Mouse (Mus musculus): ENCODE measurements around the gene Herc3. TPM values are rescaled to one million over a fixed set of nuclear protein-coding genes. Genes with fewer than 3 reads are reported as not detected.

Gene Herc3
- total and polyA plus RNA-seq, 3 experiments: 1.9 to 5.7 TPM; not detected in 1

- peak; percentile 56 for DNase-seq (ENCODE audit: low read depth, low spot score)
- no peak for TF ChIP-seq NELFE (IDR thresholded peaks at IDR 0.05; ENCODE audit: low read depth, low read length)
- no peak for TF ChIP-seq ELF1 (IDR thresholded peaks at IDR 0.05; ENCODE audit: low read depth, low read length)
- no peak for TF ChIP-seq EP300 (IDR thresholded peaks at IDR 0.05; ENCODE audit: low read depth in 1 of 2, low read length in 2 of 2)
- TF ChIP-seq E2F4 (IDR thresholded peaks at IDR 0.05; ENCODE audit: borderline replicate concordance, low read depth, low read length): no peak
- TF ChIP-seq USF1 (IDR thresholded peaks at IDR 0.05; ENCODE audit: low read depth, low read length): no peak
- TF ChIP-seq MXI1 (IDR thresholded peaks at IDR 0.05; ENCODE audit: low read depth, low read length): no peak
- TF ChIP-seq MAX (IDR thresholded peaks at IDR 0.05; ENCODE audit: low read length): no peak
Observed at GRCm38 (mm10) chr6:58841208-58841607, 9.9 kb downstream of the Herc3 start.

GRCm38 (mm10) chr6:58842186-58842585 lies 10.9 kb downstream of the Herc3 start:
- no peak for DNase-seq (ENCODE audit: low read depth, low spot score)

More at GRCm38 (mm10) chr6:58841208-58841607, 9.9 kb downstream of the Herc3 start:
- H3K4me3 ChIP-seq (ENCODE audit: control insufficient read depth in 1 of 2, insufficient read depth in 1 of 2, low read depth in 2 of 2, low read length in 2 of 2): no peak overlapping the region
- no peaks in the 10 kb centered on the region for H3K79me2 ChIP-seq (ENCODE audit: control insufficient read depth, insufficient read depth, low read length, poor library complexity)
- peaks cover 0 to 6% of the 10 kb centered on the region in 2 experiments; a peak in 2 of 4 replicates for H3K36me3 ChIP-seq (ENCODE audit: control insufficient read depth in 1 of 2, insufficient read depth in 2 of 2, low read length in 2 of 2)
- H3K27ac ChIP-seq (ENCODE audit: control insufficient read depth, low read depth, low read length): no peak overlapping the region
- H3K9ac ChIP-seq (ENCODE audit: control insufficient read depth, low read depth, low read length, poor library complexity, severe bottlenecking): no peak overlapping the region
- no peaks in the 10 kb centered on the region for H3K27me3 ChIP-seq (ENCODE audit: control insufficient read depth in 1 of 2, insufficient read depth in 2 of 2, low read length in 2 of 2)
- H3K9me3 ChIP-seq (replicated peaks; ENCODE audit: insufficient read depth, low read length): no peaks in the 10 kb centered on the region
- H3K4me1 ChIP-seq (ENCODE audit: control insufficient read depth in 1 of 2, insufficient read depth in 2 of 2, low read length in 2 of 2): peaks cover 0 to 2% of the 10 kb centered on the region in 2 experiments; a peak in 1 of 4 replicates

GRCm38 (mm10) chr6:58843580-58843979 lies 12.3 kb downstream of the Herc3 start:
- DNase-seq (ENCODE audit: low read depth, low spot score): no peak
- Histone ChIP-seq H3K27ac (ENCODE audit: control insufficient read depth, low read depth, low read length) (no peak overlapping the region), H3K9me3 (replicated peaks; ENCODE audit: insufficient read depth, low read length) (no peaks in the 10 kb centered on the region), H3K9ac (ENCODE audit: control insufficient read depth, low read depth, low read length, poor library complexity, severe bottlenecking) (no peak overlapping the region), H3K27me3 (ENCODE audit: control insufficient read depth in 1 of 2, insufficient read depth in 2 of 2, low read length in 2 of 2) (no peaks in the 10 kb centered on the region), H3K4me1 (ENCODE audit: control insufficient read depth in 1 of 2, insufficient read depth in 2 of 2, low read length in 2 of 2) (peaks cover 0 to 2% of the 10 kb centered on the region in 2 experiments; a peak in 1 of 4 replicates), H3K79me2 (ENCODE audit: control insufficient read depth, insufficient read depth, low read length, poor library complexity) (no peaks in the 10 kb centered on the region), H3K36me3 (ENCODE audit: control insufficient read depth in 1 of 2, insufficient read depth in 2 of 2, low read length in 2 of 2) (peaks cover 0 to 6% of the 10 kb centered on the region in 2 experiments; a peak in 2 of 4 replicates), H3K4me3 (ENCODE audit: control insufficient read depth in 1 of 2, insufficient read depth in 1 of 2, low read depth in 2 of 2, low read length in 2 of 2) (no peak overlapping the region)
- TF ChIP-seq MEF2A (IDR thresholded peaks at IDR 0.05; ENCODE audit: extremely low read depth, insufficient replicate concordance, low read depth, low read length, poor library complexity, severe bottlenecking) (no peak), ETS1 (IDR thresholded peaks at IDR 0.05; ENCODE audit: low read depth, low read length) (no peak), TCF12 (IDR thresholded peaks at IDR 0.05; ENCODE audit: low read depth, low read length) (no peak), RAD21 (IDR thresholded peaks at IDR 0.05; ENCODE audit: low read depth, low read length) (no peak), MAZ (IDR thresholded peaks at IDR 0.05; ENCODE audit: low read depth, low read length) (no peak), SIN3A (IDR thresholded peaks at IDR 0.05; ENCODE audit: low read length) (no peak), ZMIZ1 (IDR thresholded peaks at IDR 0.05; ENCODE audit: low read depth, low read length) (no peak), POLR2A (IDR thresholded peaks at IDR 0.05; ENCODE audit: control insufficient read depth in 1 of 2, insufficient read depth in 1 of 2, low read depth in 1 of 2, low read length in 2 of 2, poor library complexity in 1 of 2) (no peak), EP300 (IDR thresholded peaks at IDR 0.05; ENCODE audit: low read depth in 1 of 2, low read length in 2 of 2) (no peak), CHD2 (IDR thresholded peaks at IDR 0.05; ENCODE audit: low read length) (no peak), TBP (IDR thresholded peaks at IDR 0.05; ENCODE audit: low read depth, low read length) (no peak), USF2 (IDR thresholded peaks at IDR 0.05; ENCODE audit: borderline replicate concordance in 1 of 2, insufficient read depth in 1 of 2, low read depth in 1 of 2, low read length in 2 of 2) (no peak), GATA1 (IDR thresholded peaks at IDR 0.05; ENCODE audit: low read depth, low read length) (no peak)

More at GRCm38 (mm10) chr6:58842186-58842585, 10.9 kb downstream of the Herc3 start:
- Histone ChIP-seq H3K36me3 (ENCODE audit: control insufficient read depth in 1 of 2, insufficient read depth in 2 of 2, low read length in 2 of 2) (peaks cover 0 to 6% of the 10 kb centered on the region in 2 experiments; a peak in 2 of 4 replicates), H3K4me1 (ENCODE audit: control insufficient read depth in 1 of 2, insufficient read depth in 2 of 2, low read length in 2 of 2) (peaks cover 0 to 2% of the 10 kb centered on the region in 2 experiments; a peak in 1 of 4 replicates), H3K9ac (ENCODE audit: control insufficient read depth, low read depth, low read length, poor library complexity, severe bottlenecking) (no peak overlapping the region), H3K9me3 (replicated peaks; ENCODE audit: insufficient read depth, low read length) (no peaks in the 10 kb centered on the region), H3K27me3 (ENCODE audit: control insufficient read depth in 1 of 2, insufficient read depth in 2 of 2, low read length in 2 of 2) (no peaks in the 10 kb centered on the region), H3K79me2 (ENCODE audit: control insufficient read depth, insufficient read depth, low read length, poor library complexity) (no peaks in the 10 kb centered on the region), H3K27ac (ENCODE audit: control insufficient read depth, low read depth, low read length) (no peak overlapping the region), H3K4me3 (ENCODE audit: control insufficient read depth in 1 of 2, insufficient read depth in 1 of 2, low read depth in 2 of 2, low read length in 2 of 2) (no peak overlapping the region)
- TF ChIP-seq E2F4 (IDR thresholded peaks at IDR 0.05; ENCODE audit: borderline replicate concordance, low read depth, low read length): no peak
- TF ChIP-seq ZMIZ1 (IDR thresholded peaks at IDR 0.05; ENCODE audit: low read depth, low read length): no peak
- TF ChIP-seq KAT2A (conservative IDR thresholded peaks at IDR 0.05; ENCODE audit: low read depth, low read length): no peak
- TF ChIP-seq TCF12 (IDR thresholded peaks at IDR 0.05; ENCODE audit: low read depth, low read length): no peak
- TF ChIP-seq ZC3H11A (IDR thresholded peaks at IDR 0.05; ENCODE audit: low read depth, low read length): no peak
- TF ChIP-seq RCOR1 (IDR thresholded peaks at IDR 0.05; ENCODE audit: low read depth, low read length): no peak
- TF ChIP-seq NRF1 (IDR thresholded peaks at IDR 0.05; ENCODE audit: insufficient read depth, low read depth, low read length, poor library complexity, severe bottlenecking): no peak
- no peak for TF ChIP-seq POLR2AphosphoS2 (IDR thresholded peaks at IDR 0.05; ENCODE audit: low read length)
- TF ChIP-seq ZNF384 (IDR thresholded peaks at IDR 0.05; ENCODE audit: low read depth, low read length): no peak
- no peak for TF ChIP-seq MEF2A (IDR thresholded peaks at IDR 0.05; ENCODE audit: extremely low read depth, insufficient replicate concordance, low read depth, low read length, poor library complexity, severe bottlenecking)
- TF ChIP-seq POLR2A (IDR thresholded peaks at IDR 0.05; ENCODE audit: control insufficient read depth in 1 of 2, insufficient read depth in 1 of 2, low read depth in 1 of 2, low read length in 2 of 2, poor library complexity in 1 of 2): no peak
- TF ChIP-seq TAL1 (IDR thresholded peaks at IDR 0.05; ENCODE audit: low read length): no peak
- no peak for TF ChIP-seq ETS1 (IDR thresholded peaks at IDR 0.05; ENCODE audit: low read depth, low read length)
- no peak for TF ChIP-seq UBTF (IDR thresholded peaks at IDR 0.05; ENCODE audit: borderline replicate concordance, insufficient read depth, low read depth, low read length)
- no peak for TF ChIP-seq NELFE (IDR thresholded peaks at IDR 0.05; ENCODE audit: low read depth, low read length)
- no peak for TF ChIP-seq USF1 (IDR thresholded peaks at IDR 0.05; ENCODE audit: low read depth, low read length)
- TF ChIP-seq SIN3A (IDR thresholded peaks at IDR 0.05; ENCODE audit: low read length): no peak

Data from MEL (cell line).